Mouse (Mus musculus) lung, postnatal 0 days (tissue): ENCODE data around the gene Olfr221. TPM values are rescaled to one million over a fixed set of nuclear protein-coding genes. Genes with fewer than 3 reads are reported as not detected.
A peak's percentile ranks its signal among the peaks of the same experiment; 100 is the strongest.

Source experiments
- ATAC-seq: fragments of 200-750 bp; cut with Nextera tagmentation; 2 replicates; pipeline ENCODE4 v1.8.0; 2017; ENCODE audit warnings: moderate library complexity
- DNase-seq: peaks from one replicate; pipeline ENCODE4 v3.0.0-alpha.2; 2016; ENCODE audit warnings: low spot score
- H3K27ac ChIP-seq: fragments of 300-500 bp; sonication (generic); 2 replicates; pipeline ENCODE4 v1.5.1; 2014; ENCODE audit warnings: antibody characterized with exemption, mild to moderate bottlenecking, low read length, mixed read lengths
- H3K27me3 ChIP-seq: fragments of 300-500 bp; sonication (generic); replicated peaks from 2 replicates; pipeline ENCODE4 v1.6.1; 2014; ENCODE audit warnings: low read length, mixed read lengths; ENCODE audit not compliant: insufficient read depth
- H3K36me3 ChIP-seq: fragments of 300-500 bp; sonication (generic); 2 replicates; pipeline ENCODE4 v1.6.1; 2014; ENCODE audit warnings: low read length, mixed read lengths; ENCODE audit not compliant: insufficient read depth
- H3K4me1 ChIP-seq: fragments of 300-500 bp; sonication (generic); 2 replicates; pipeline ENCODE4 v1.6.1; 2014; ENCODE audit warnings: antibody characterized with exemption, low read depth, low read length, mixed read lengths; ENCODE audit not compliant: insufficient read depth
- H3K4me2 ChIP-seq: fragments of 300-500 bp; sonication (generic); replicated peaks from 2 replicates; pipeline ENCODE4 v1.6.1; 2014; ENCODE audit warnings: low read depth, mild to moderate bottlenecking, low read length, moderate library complexity, mixed read lengths
- H3K4me3 ChIP-seq: fragments of 300-500 bp; sonication (generic); 2 replicates; pipeline ENCODE4 v1.5.1; 2014; ENCODE audit warnings: low read depth, low read length
- H3K9ac ChIP-seq: fragments of 300-500 bp; sonication (generic); replicated peaks from 2 replicates; pipeline ENCODE4 v1.6.1; 2014; ENCODE audit warnings: low read depth, mild to moderate bottlenecking
- H3K9me3 ChIP-seq: fragments of 300-500 bp; sonication (generic); 2 replicates; pipeline ENCODE4 v1.6.1; 2016; ENCODE audit warnings: low read length, mixed read lengths
- CTCF ChIP-seq: IDR thresholded peaks from 2 replicates; pipeline ENCODE4 v1.5.1; 2016; ENCODE audit warnings: antibody characterized with exemption, mild to moderate bottlenecking
- EP300 ChIP-seq: IDR thresholded peaks from 2 replicates; pipeline ENCODE4 v1.6.1; 2016; ENCODE audit warnings: antibody characterized with exemption, mild to moderate bottlenecking, control low read depth
- WGBS: fragments of 180-500 bp; shearing (Covaris S2); extraction: QIAGEN DNeasy Blood & Tissue Kit; methylation state at CpG from one replicate; pipeline ENCODE4 v1.1.7; 2014; 5-methylcytosine and 5-hydroxymethylcytosine counted together
- polyA plus RNA-seq: library from polyadenylated mRNA; unstranded; fragments of >200 nt; fragmentation: Nextera tagmentation; extraction: Ambion mirVana; gene quantifications from 2 replicates; pipeline ENCODE4 v1.2.1, GENCODE M21; 2015

Olfr221 gene
- polyA plus RNA-seq, 1 experiment from 2014 or later = not detected

DNA sequence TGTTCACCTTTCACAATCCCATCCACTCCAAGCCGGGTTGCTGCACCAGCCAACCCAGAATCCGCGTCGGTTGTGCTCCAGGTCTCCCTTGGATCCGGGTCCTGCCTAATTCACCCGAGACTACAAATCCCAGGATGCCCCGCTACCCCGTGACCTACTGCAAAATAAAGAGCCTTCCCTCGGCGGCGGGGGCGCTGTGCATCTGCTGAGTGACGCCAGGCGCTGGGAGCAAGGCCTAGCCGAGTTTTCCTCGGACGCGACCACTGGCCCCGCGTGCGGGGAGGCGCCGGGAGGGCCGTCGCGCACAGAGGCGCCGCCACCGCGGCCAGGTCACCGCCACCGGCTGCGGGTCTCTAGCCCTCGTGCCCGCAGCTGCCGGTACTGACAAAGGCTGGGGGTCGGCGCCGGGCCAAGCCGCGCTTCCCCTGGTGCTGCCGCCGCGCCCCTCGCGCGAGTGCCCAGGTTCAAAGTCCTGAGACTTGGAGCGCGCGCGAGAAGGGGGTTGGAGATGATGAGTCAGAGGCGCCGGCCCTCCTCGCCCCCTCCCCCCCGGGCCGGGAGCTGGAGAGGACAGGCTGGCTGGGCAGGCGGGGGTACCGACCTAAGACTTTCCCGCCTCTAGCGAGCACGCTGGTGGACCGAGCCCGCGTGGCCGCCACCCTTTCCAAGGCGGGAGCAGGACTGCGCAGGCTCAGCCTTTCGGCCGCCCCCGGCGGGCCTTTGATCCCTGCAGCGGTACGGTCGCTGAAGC is 22.5 kb downstream of the Olfr221 start:
- Histone ChIP-seq H3K36me3 (no peaks in the 10 kb centered on the region), H3K27ac (peak overlapping the region; percentile 99), H3K27me3 (no peaks in the 10 kb centered on the region), H3K4me1 (no peaks in the 10 kb centered on the region; the same call in 1 of the 2 replicates), H3K4me3 (peak overlapping the region; percentile 71), H3K9ac (peak overlapping the region; percentile 89), H3K9me3 (no peaks in the 10 kb centered on the region), H3K4me2 (peak overlapping the region; percentile 82)
- DNase-seq = peak; percentile 99
- WGBS = 1% methylated on average over 65 of the region's 74 CpGs
- ATAC-seq = peak; percentile 89
- TF ChIP-seq EP300 (no peak), CTCF (peak; percentile 74)

DNA sequence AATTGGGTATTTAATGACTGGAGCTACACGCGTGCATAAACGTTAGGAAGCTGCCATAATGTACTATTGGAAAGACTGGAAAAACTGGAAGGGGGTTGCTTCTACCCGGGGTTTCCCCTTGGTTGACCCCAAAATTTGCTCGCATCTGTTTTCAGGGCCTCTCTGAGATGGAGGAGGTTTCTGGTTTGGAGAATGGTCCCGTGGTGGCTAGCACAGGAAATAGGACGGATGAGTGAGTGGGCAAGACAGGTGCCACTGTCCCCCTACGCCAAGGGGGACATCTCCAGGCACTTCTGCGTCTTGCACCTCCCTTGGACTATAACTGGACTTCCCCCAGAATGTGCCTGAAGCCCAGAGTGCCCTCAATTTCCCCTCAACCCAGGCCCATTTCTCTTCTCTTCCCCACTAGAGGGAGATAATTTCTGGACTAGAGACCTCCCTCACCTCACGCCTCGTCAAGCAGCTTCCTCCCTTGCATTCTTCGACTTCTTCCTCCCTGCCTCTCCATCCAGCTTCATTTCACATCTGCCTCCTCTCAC is 23.1 kb downstream of the Olfr221 start:
- no peak for ATAC-seq
- TF ChIP-seq EP300 (peak; percentile 37; the same call in 1 of the 2 replicates), CTCF (peak; percentile 47; the same call in 1 of the 2 replicates)
- Histone ChIP-seq H3K4me1 (no peaks in the 10 kb centered on the region; the same call in 1 of the 2 replicates), H3K27ac (peak overlapping the region; percentile 99), H3K4me2 (peak overlapping the region; percentile 82), H3K4me3 (peak overlapping the region; percentile 71), H3K36me3 (no peaks in the 10 kb centered on the region), H3K27me3 (no peaks in the 10 kb centered on the region), H3K9ac (peak overlapping the region; percentile 89; the same call in 1 of the 2 replicates), H3K9me3 (no peaks in the 10 kb centered on the region)
- DNase-seq = no peak
- 20% methylated on average over 12 of the region's 12 CpGs for WGBS

DNA sequence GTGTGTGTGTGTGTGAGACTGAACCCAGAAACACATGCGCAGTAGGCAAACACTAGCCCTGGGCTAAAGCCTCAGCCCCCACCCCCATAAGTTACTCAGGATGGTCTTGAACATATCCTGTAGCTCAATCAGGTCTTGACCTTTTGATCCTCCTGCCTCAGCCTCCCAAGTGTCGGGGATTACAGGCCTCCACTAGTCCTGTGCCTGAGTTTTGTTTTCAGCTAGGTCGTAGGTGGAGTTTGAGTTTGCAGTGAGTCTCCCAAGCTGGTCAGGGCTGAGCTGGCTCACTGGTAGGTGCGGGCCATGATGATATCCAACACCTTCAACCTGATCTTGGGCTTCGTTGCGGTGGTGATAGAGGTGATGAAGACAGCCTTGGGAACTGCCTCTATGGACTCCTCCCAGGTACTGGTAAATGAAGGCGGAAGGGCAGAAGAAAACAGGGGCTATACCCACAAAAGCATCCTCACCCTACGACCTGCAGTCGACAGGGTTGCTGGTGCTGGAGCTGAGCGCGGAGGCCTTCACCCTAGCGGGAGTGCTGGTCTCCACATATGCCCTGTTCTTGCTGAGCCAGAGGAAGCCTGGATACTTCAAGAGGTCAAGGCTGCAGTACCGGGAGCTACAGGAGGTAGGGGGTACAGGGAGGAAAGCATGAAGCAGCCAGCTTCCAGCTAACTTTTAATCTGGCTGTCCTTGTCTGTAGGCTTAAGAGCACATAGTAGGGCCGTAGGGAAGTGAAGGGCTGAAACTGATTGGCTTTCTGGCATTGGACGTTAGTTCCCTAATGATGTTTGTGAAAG is 23.8 kb downstream of the Olfr221 start:
- Histone ChIP-seq H3K27me3 (no peaks in the 10 kb centered on the region), H3K36me3 (no peaks in the 10 kb centered on the region), H3K9me3 (no peaks in the 10 kb centered on the region), H3K4me2 (peak overlapping the region; percentile 82; the same call in 1 of the 2 replicates), H3K4me1 (no peaks in the 10 kb centered on the region; the same call in 1 of the 2 replicates), H3K27ac (peak overlapping the region; percentile 99; the same call in 1 of the 2 replicates), H3K4me3 (no peak overlapping the region), H3K9ac (no peak overlapping the region)
- WGBS = 80% methylated on average over 15 of the region's 15 CpGs
- TF ChIP-seq CTCF (peak; percentile 20), EP300 (no peak)
- no peak for DNase-seq
- no peak for ATAC-seq

DNA sequence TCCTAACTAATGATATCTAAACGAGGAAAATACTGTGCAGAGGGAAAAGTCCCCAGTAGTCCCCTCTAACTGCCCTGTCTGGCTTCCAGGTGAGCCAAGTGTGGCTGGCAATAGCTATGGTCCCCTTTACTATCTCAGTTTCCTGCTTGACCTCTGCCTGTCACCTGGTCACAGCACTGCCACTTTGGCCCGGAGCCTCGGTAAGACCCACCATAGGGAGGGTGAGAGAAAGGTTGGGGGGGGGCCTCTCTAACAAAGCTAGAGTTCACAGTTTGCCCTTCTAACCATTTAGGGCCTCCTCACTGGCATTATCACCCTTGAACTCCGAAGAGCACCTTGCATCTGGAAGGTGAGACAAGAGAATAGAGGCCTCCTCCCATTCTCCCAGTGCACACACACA is 24.6 kb downstream of the Olfr221 start:
- no peaks in the 10 kb centered on the region; the same call in 1 of the 2 replicates for H3K4me1 ChIP-seq

DNA sequence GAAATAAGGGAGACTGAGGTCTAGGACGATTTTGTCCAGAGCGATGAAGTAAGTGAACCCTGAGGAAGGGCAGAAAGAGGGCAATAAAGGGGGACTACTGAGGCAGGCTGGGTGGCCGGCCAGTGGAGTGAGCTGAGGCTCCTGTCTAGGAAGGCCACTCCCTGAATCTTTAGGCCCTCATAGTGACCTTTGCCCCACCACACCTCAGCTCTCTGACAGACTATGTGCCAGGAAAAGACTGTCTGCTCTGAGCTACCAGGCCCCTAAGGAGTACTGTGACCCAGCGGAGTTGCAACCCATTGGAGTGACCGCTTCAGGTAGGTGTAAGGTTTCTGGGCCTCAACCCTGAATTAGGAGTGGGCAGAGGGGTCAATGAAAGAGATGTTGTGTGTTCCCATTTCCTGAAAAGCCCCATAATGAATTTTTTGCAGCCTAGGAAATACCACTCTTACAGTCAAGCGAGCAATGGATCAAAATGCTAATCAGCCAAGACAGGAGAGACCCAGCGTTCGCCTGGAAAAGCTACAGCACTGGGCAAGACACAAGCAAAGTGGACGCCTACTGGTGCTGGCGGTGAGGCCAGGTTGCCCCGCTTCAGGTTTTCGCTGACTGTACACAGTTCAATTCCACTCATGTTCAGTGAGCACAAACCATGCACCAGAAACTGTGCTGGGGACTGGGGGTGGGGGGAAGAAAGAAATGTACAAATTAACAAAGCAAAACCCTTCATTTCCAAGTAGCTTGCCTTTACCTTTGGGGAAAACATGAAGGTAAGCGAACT is 25.4 kb downstream of the Olfr221 start:
- WGBS = 90% methylated on average over 13 of the region's 13 CpGs
- H3K9ac ChIP-seq = no peak overlapping the region
- H3K27ac ChIP-seq = peak overlapping the region; percentile 40

More for the DNA sequence above, 24.6 kb downstream of the Olfr221 start:
- Histone ChIP-seq H3K4me3 (no peak overlapping the region), H3K27ac (no peak overlapping the region), H3K36me3 (no peaks in the 10 kb centered on the region), H3K9me3 (no peaks in the 10 kb centered on the region), H3K9ac (no peak overlapping the region), H3K27me3 (no peaks in the 10 kb centered on the region), H3K4me2 (no peak overlapping the region)
- DNase-seq = no peak
- 72% methylated on average over 4 of the region's 4 CpGs for WGBS
- ATAC-seq = no peak
- TF ChIP-seq CTCF (no peak), EP300 (no peak)

More for the DNA sequence above, 25.4 kb downstream of the Olfr221 start:
- ATAC-seq (no peak), DNase-seq (no peak)
- no peak overlapping the region for H3K4me2 ChIP-seq
- H3K4me3 ChIP-seq = no peak overlapping the region
- no peaks in the 10 kb centered on the region for H3K9me3 ChIP-seq
- H3K4me1 ChIP-seq = no peaks in the 10 kb centered on the region; the same call in 1 of the 2 replicates
- no peaks in the 10 kb centered on the region for H3K27me3 ChIP-seq
- TF ChIP-seq CTCF (no peak), EP300 (no peak)
- H3K36me3 ChIP-seq = no peaks in the 10 kb centered on the region
